Mouse (Mus musculus): ENCODE results near the gene Gm20431. TPM values are rescaled to one million over a fixed set of nuclear protein-coding genes. Genes with fewer than 3 reads are reported as not detected.

Gene Gm20431
- polyA plus RNA-seq, 1 experiment from 2014 or later: 10.5 TPM

DNA sequence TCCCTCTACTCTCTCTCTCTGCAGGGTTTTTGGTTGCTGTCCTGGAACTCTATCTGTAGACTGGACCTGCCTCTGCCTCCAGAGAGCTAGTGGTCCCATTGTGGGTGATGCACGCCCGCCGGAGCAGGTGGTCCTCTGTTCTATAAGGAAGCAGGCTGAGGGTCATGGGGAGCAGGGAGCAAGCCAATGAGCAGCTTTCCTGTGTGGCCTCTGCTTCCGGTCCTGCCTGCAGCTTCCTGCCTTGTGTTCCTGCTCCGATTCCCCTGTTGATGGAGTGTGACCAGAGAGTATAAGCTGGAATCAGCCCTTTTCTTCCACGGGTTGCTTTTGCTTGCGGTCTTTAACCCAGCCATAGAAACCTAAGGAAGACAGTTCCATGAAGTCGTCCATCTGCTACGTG is 93.2 kb downstream of the Gm20431 start:
- peaks cover 5% of the 10 kb centered on the region; the same call in 1 of the 2 replicates for H3K4me1 ChIP-seq
- H3K27ac ChIP-seq: no peak overlapping the region
- no peak overlapping the region for H3K4me3 ChIP-seq
- WGBS: 85% methylated on average over 9 of the region's 9 CpGs
- H3K9ac ChIP-seq: no peak overlapping the region
- H3K27me3 ChIP-seq (replicated peaks): no peaks in the 10 kb centered on the region
- no peaks in the 10 kb centered on the region for H3K36me3 ChIP-seq (replicated peaks)
- no peaks in the 10 kb centered on the region for H3K9me3 ChIP-seq
- no peak overlapping the region for H3K4me2 ChIP-seq
- ATAC-seq (replicated peaks): no peak

DNA sequence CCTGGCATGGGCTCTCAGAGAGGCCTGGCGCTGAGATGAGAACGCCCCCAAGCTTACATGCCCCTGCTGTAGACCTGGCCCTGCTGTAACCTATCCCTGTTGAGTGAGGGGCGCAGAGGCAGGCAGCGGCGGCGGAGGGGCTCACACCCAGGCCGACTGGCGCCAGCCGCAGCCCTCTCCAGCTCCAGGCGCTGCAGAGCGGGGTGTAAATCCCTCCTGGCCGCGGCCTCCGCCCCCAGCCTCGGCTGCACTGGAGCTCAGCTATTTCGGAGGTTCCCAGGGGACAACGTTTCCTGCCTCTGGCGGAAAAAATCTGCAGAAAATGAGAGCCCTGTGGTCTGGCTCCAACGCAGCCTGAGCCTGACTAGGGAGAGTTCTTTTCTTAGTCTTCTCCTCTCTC is 95.6 kb downstream of the Gm20431 start:
- Histone ChIP-seq H3K36me3 (replicated peaks) (no peaks in the 10 kb centered on the region), H3K4me3 (no peak overlapping the region), H3K9me3 (no peaks in the 10 kb centered on the region), H3K4me1 (peaks cover 5% of the 10 kb centered on the region; the same call in 1 of the 2 replicates), H3K27me3 (replicated peaks) (no peaks in the 10 kb centered on the region), H3K4me2 (peak overlapping the region; percentile 26; the same call in 1 of the 2 replicates), H3K9ac (no peak overlapping the region), H3K27ac (no peak overlapping the region)
- WGBS: 20% methylated on average over 19 of the region's 19 CpGs
- no peak for ATAC-seq (replicated peaks)

DNA sequence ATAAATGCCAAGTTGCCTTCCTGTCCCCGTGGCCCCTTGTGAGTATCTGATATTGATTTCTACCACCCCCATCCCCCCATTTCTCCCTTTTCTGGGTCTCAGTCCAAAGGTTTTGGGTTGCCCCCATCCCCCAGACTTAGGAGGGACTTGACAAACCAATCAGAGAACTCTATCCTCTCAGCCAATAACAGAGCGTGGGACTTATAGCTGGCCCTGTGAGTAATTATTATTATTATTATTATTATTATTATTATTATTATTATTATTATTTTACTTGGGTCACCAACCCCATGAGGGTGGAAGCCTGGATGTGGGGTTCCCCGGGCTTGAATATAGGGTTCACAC is 96.0 kb downstream of the Gm20431 start:
- H3K4me1 ChIP-seq: peaks cover 5% of the 10 kb centered on the region; the same call in 1 of the 2 replicates
- H3K36me3 ChIP-seq (replicated peaks): no peaks in the 10 kb centered on the region
- H3K4me3 ChIP-seq: no peak overlapping the region
- 0 out of 2 replicates have a peak, but pooled peaks cover 2% of the 10 kb centered on the region for H3K27me3 ChIP-seq (replicated peaks)
- no peak for ATAC-seq (replicated peaks)
- no peak overlapping the region for H3K4me2 ChIP-seq
- no peak overlapping the region for H3K9ac ChIP-seq
- H3K27ac ChIP-seq: no peak overlapping the region
- WGBS: 77% methylated on average over 3 of the region's 3 CpGs
- H3K9me3 ChIP-seq: no peaks in the 10 kb centered on the region

DNA sequence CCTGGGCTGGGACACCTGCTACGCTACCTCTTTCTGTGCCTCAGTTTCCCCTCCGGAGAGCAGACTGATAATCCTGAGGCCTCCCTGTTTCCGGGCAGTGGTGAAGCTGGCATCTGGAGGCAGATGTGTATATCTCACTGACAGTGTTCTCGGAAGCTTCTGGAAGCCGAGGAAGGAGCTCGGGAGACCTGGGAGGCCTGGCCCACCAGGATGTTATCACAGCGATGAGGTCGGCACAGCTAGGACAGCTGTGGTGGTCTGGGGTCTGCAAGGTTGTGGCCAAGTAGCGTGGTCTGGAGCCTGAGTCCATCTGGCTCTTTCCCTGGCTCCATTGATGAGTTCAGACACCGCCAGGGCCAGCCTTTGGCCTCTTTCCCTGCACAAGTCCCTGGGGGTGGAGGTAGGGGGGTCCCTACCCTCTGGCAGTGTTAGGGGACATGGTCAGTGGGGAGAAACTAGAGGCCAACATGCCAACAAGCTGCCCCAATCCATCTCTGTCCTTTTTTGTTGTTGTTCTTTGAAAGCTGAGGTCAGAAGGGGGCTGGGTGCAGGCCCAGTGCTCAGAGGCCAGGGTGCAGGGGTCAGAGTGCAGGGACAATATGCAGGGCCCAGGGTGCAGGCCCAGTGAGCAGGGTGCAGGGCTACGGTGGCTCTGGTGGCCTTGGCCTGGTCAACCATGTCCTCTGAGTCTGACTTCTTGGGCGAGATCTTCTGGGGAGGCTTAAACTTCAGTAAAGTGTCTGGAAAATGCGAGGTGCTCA is 96.6 kb downstream of the Gm20431 start:
- WGBS: 88% methylated on average over 13 of the region's 13 CpGs

DNA sequence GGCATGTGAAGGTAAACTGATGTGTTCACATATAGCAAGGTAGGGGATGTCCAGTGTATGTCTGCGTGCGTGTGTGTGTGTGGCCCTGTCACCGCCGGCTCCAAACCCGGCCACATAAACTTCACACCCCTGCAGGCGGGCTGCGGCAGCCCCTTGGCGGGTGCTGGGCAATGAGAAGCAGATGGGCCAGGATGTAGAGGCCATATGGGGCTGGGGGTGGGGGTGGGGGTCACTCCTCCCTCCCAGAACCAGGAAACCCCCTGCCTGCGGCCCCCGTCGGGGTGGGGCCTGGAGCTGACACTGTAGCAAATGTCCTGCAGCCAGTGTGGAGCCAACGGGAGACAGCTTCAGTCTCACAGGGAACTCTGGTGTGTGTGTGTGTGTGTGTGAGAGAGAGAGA is 97.6 kb downstream of the Gm20431 start:
- no peaks in the 10 kb centered on the region for H3K9me3 ChIP-seq
- no peak overlapping the region for H3K9ac ChIP-seq
- no peaks in the 10 kb centered on the region for H3K36me3 ChIP-seq (replicated peaks)
- H3K27ac ChIP-seq: no peak overlapping the region
- H3K4me1 ChIP-seq: peaks cover 15% of the 10 kb centered on the region
- H3K27me3 ChIP-seq (replicated peaks): 0 out of 2 replicates have a peak, but pooled peaks cover 4% of the 10 kb centered on the region
- 54% methylated on average over 12 of the region's 12 CpGs for WGBS
- no peak overlapping the region for H3K4me2 ChIP-seq
- no peak overlapping the region for H3K4me3 ChIP-seq
- ATAC-seq (replicated peaks): no peak

More for the DNA sequence above, 96.6 kb downstream of the Gm20431 start:
- Histone ChIP-seq H3K9me3 (no peaks in the 10 kb centered on the region), H3K4me2 (no peak overlapping the region), H3K4me3 (no peak overlapping the region), H3K9ac (no peak overlapping the region), H3K27me3 (replicated peaks) (0 out of 2 replicates have a peak, but pooled peaks cover 4% of the 10 kb centered on the region), H3K36me3 (replicated peaks) (no peaks in the 10 kb centered on the region), H3K4me1 (peaks cover 9% of the 10 kb centered on the region), H3K27ac (no peak overlapping the region)
- no peak for ATAC-seq (replicated peaks)

DNA sequence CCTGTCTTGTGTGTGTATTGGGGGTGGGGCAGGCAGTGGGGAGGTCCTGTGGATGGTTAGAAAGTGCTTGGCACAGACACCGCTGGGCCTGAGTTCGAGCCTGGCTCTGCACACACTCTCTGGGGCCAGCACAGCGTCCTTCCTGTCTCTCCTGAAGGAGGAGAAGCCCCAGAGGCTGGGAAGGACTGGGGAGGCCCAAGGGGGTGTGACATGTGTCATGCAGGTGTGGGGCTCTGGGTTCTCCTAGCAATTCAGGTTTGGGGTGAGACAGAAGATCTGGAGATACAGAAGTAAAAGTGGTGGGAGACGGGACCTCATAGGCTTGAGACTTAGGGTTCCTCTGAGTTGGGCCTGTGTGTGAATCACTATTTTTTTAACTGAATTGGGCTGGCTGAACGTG is 98.3 kb downstream of the Gm20431 start:
- H3K9ac ChIP-seq: no peak overlapping the region
- H3K9me3 ChIP-seq: no peaks in the 10 kb centered on the region
- no peaks in the 10 kb centered on the region for H3K36me3 ChIP-seq (replicated peaks)
- 81% methylated on average over 5 of the region's 5 CpGs for WGBS
- no peak overlapping the region for H3K4me2 ChIP-seq
- no peak for ATAC-seq (replicated peaks)
- H3K4me1 ChIP-seq: peaks cover 15% of the 10 kb centered on the region
- H3K27me3 ChIP-seq (replicated peaks): 0 out of 2 replicates have a peak, but pooled peaks cover 4% of the 10 kb centered on the region
- H3K27ac ChIP-seq: no peak overlapping the region
- no peak overlapping the region for H3K4me3 ChIP-seq

DNA sequence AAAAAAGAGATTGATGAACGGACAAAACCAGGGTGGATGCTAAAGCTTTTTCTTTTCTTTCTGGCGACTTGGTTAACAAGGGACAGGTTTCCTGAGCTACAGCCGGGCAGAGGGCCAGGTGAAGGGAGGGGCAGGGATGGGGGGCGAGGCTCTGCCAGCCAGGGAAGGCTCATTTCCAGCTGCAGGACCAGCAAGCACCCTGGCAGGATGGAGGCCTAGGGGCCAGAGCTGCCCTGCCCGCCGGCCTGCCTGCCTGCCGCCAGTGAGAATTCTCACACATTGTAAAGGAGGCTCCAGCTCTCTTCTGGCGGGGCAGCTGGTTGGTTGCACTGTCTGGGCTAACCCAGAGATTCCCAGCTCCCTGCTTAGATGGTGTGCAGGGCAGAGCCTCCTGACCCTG is 99.2 kb downstream of the Gm20431 start:
- Histone ChIP-seq H3K4me1 (peaks cover 15% of the 10 kb centered on the region), H3K27me3 (replicated peaks) (0 out of 2 replicates have a peak, but pooled peaks cover 4% of the 10 kb centered on the region), H3K4me2 (no peak overlapping the region), H3K36me3 (replicated peaks) (no peaks in the 10 kb centered on the region), H3K9me3 (no peaks in the 10 kb centered on the region), H3K27ac (no peak overlapping the region), H3K9ac (no peak overlapping the region), H3K4me3 (no peak overlapping the region)
- no peak for ATAC-seq (replicated peaks)
- WGBS: 43% methylated on average over 8 of the region's 8 CpGs

DNA sequence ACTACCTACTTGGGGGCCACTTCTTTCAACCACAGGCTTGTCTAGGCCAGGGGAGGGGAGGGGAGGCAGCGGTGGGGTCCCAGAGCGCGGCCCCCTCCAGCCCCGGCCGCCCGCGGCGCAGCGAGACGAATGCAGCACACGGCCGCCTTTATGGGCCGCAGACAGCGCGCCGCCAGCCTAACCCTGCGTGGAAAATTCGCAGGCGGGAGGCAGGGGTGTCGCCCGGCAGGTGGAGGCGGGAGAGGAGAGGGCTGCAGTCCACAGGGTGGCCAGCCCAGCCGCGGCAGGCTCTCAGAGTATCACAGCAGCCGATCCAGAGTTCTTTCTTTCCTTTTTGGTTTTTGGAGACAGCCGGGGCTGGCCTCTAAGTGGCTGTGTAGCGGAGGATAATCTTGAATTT is 101.9 kb downstream of the Gm20431 start:
- ATAC-seq (replicated peaks): no peak

More for the DNA sequence above, 101.9 kb downstream of the Gm20431 start:
- Histone ChIP-seq H3K27me3 (replicated peaks) (0 out of 2 replicates have a peak, but pooled peaks cover 4% of the 10 kb centered on the region), H3K4me2 (peak overlapping the region; percentile 48), H3K9ac (0 out of 2 replicates have a peak overlapping the region, but pooled peaks have one; percentile 10), H3K9me3 (no peaks in the 10 kb centered on the region), H3K4me3 (peak overlapping the region; percentile 16; the same call in 1 of the 2 replicates), H3K4me1 (peaks cover 10% of the 10 kb centered on the region), H3K36me3 (replicated peaks) (no peaks in the 10 kb centered on the region), H3K27ac (no peak overlapping the region)
- 14% methylated on average over 27 of the region's 27 CpGs for WGBS

Small RNA genes within 50 kb of the gene (microRNA-seq; reads per million reads assigned to microRNA genes)
- not detected for gene Gm22355

Other genes starting within 250 kb of the Gm20431 start
- gene Slc9a8, start 239.8 kb downstream of the Gm20431 start, polyA plus RNA-seq (2015; fragmentation: Nextera tagmentation; extraction: Ambion mirVana): 20.2 and 23.2 TPM in 2 replicates
- gene Rnf114, start 168.9 kb downstream of the Gm20431 start, polyA plus RNA-seq (2015; fragmentation: Nextera tagmentation; extraction: Ambion mirVana): 131 and 140 TPM in 2 replicates
- gene Spata2, start 168.6 kb downstream of the Gm20431 start, polyA plus RNA-seq (2015; fragmentation: Nextera tagmentation; extraction: Ambion mirVana): 34.3 and 34.7 TPM in 2 replicates
- gene Snai1, start 123.3 kb downstream of the Gm20431 start, polyA plus RNA-seq (2015; fragmentation: Nextera tagmentation; extraction: Ambion mirVana): 5.1 and 6.4 TPM in 2 replicates
- gene Ube2v1, start 29.4 kb downstream of the Gm20431 start, polyA plus RNA-seq (2015; fragmentation: Nextera tagmentation; extraction: Ambion mirVana): 327 TPM in 2 replicates
- 1.3 and 2.0 TPM in 2 replicates for gene Cebpb, start 27.4 kb upstream of the Gm20431 start, polyA plus RNA-seq (2015; fragmentation: Nextera tagmentation; extraction: Ambion mirVana)
- 33.4 and 37.9 TPM in 2 replicates for gene Tmem189, start 28.3 kb upstream of the Gm20431 start, polyA plus RNA-seq (2015; fragmentation: Nextera tagmentation; extraction: Ambion mirVana)